Mouse (Mus musculus): ENCODE measurements around the gene Eif6. TPM values are rescaled to one million over a fixed set of nuclear protein-coding genes. Genes with fewer than 3 reads are reported as not detected.

Gene Eif6
- 148 TPM in 2 replicates for polyA plus RNA-seq (2015; fragmentation: Nextera tagmentation; extraction: Ambion mirVana)

DNA sequence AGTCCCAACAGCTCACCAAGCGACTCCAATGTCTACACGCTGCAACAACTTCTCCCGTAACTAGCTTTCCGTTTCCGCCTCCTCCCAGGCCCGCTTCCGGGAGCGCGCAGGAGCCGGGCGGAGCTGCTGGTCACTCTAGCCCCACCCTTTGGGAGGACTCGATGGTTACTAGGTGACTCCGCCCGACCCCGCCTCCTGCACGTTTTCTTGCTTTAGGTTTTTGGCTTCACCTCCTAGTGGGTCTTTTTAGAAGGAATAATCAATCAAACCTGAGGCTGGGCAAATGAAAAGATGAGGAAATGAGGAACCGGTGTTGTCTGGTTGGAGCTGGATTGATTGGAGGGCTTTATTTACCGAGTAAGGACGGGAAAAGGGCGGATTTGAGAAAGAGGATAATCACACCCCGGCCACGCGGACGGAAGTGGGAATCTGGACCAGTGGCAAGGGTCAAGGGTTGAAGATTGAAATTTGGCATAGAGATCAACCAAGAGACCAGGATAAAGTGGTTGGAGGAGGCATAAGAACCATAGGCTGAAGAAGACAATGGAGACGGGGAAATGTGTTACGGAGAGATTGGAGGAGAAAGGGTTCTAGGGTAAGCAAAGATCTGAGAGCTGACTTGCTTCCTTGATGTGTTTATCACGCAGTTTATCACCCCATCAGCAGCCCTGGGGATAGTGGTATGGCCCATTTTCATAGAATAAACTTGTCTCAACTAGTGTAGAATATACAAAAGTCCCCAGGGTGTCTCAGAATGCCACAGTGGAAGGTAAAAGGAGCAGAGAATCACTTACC, at the start of gene Eif6:
Gene Eif6, minus strand, starts transcription at position 296 of the 795 bp plus-strand sequence.
- 3% methylated on average over 27 of the region's 27 CpGs for WGBS

DNA sequence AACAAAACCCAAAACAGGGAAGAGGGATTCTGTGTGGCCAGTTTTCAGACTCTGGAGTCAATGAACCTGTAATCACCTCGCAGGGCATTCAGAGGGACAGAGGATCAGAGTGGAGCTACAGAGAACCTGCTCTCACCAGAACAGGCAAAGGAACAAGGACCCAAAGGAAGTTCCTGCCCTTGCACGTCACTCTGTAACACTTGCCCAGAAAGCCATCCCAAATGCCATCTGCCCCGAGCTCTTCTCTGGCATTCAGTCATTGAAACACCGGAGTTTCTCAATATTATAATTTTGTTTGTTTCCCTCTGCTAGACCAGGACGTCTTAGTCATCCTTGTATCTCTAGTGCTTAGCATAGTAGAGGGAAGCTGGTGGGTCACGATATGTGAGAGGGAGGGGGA, 46.9 kb upstream of the Eif6 start:
- H3K4me1 ChIP-seq (replicated peaks; ENCODE audit: control insufficient read depth, insufficient read depth, low read length) = peaks cover 21% of the 10 kb centered on the region
- WGBS = 70% methylated on average over 6 of the region's 6 CpGs
- no peak for ATAC-seq
- peak overlapping the region; percentile 16; the same call in 1 of the 2 replicates for H3K27ac ChIP-seq (ENCODE audit: low read length)
- peaks cover 4% of the 10 kb centered on the region for H3K36me3 ChIP-seq (ENCODE audit: control insufficient read depth, insufficient read depth)
- H3K4me2 ChIP-seq (ENCODE audit: low read length) = no peak overlapping the region
- no peaks in the 10 kb centered on the region for H3K9me3 ChIP-seq (ENCODE audit: control insufficient read depth, low read length)
- H3K9ac ChIP-seq (replicated peaks; ENCODE audit: low read depth, low read length) = no peak overlapping the region
- H3K4me3 ChIP-seq (replicated peaks; ENCODE audit: low read length) = no peak overlapping the region
- no peaks in the 10 kb centered on the region for H3K27me3 ChIP-seq (replicated peaks; ENCODE audit: control insufficient read depth, insufficient read depth, low read length)

More for the DNA sequence above, at the start of gene Eif6:
- H3K27ac ChIP-seq (ENCODE audit: low read length) = peak within 1 kb of the TSS; percentile 83
- H3K27me3 ChIP-seq (replicated peaks; ENCODE audit: control insufficient read depth, insufficient read depth, low read length) = no peaks in the 10 kb centered on the region
- peak within 1 kb of the TSS; percentile 70 for H3K9ac ChIP-seq (replicated peaks; ENCODE audit: low read depth, low read length)
- H3K36me3 ChIP-seq (ENCODE audit: control insufficient read depth, insufficient read depth) = peaks cover 4% of the 10 kb centered on the region; the same call in 1 of the 2 replicates
- no peaks in the 10 kb centered on the region for H3K9me3 ChIP-seq (ENCODE audit: control insufficient read depth, low read length)
- ATAC-seq = peak; percentile 97
- H3K4me2 ChIP-seq (ENCODE audit: low read length) = peak within 1 kb of the TSS; percentile 89
- H3K4me3 ChIP-seq (replicated peaks; ENCODE audit: low read length) = peak within 1 kb of the TSS; percentile 92
- H3K4me1 ChIP-seq (replicated peaks; ENCODE audit: control insufficient read depth, insufficient read depth, low read length) = peaks cover 23% of the 10 kb centered on the region

DNA sequence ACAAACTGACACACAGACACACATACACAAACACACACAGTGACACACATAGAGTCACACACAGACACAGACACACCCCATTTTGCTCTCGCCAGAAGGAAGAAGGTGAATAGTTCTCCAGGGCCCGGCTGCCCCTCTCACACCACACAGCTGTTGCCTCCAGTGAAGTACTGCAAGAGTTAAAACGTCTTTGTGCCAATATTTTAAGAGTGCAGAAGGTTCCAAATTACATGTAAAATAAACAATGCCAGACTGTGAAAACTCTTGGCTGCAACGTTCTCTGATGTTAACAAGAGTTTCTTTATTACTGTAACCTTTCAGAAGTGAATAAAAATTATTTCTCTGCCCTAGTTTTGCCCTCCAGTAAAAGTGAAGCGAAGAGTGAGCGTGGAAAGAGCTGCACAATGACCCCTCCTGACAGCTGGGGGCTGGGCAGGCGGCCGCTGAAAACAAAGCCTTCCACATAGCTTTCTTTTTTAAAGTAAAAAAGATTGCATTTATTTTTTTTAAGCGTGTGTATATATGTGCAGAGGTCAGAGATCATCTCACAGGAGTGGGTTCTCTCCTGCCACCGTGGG, 46.3 kb upstream of the Eif6 start:
- peak overlapping the region; percentile 60 for H3K27ac ChIP-seq (ENCODE audit: low read length)
- no peaks in the 10 kb centered on the region for H3K27me3 ChIP-seq (replicated peaks; ENCODE audit: control insufficient read depth, insufficient read depth, low read length)
- peaks cover 3% of the 10 kb centered on the region; the same call in 1 of the 2 replicates for H3K36me3 ChIP-seq (ENCODE audit: control insufficient read depth, insufficient read depth)
- WGBS = 35% methylated on average over 10 of the region's 10 CpGs
- no peak overlapping the region for H3K9ac ChIP-seq (replicated peaks; ENCODE audit: low read depth, low read length)
- H3K4me2 ChIP-seq (ENCODE audit: low read length) = 0 out of 2 replicates have a peak overlapping the region, but pooled peaks have one; percentile 2
- peaks cover 21% of the 10 kb centered on the region for H3K4me1 ChIP-seq (replicated peaks; ENCODE audit: control insufficient read depth, insufficient read depth, low read length)
- H3K4me3 ChIP-seq (replicated peaks; ENCODE audit: low read length) = no peak overlapping the region
- H3K9me3 ChIP-seq (ENCODE audit: control insufficient read depth, low read length) = no peaks in the 10 kb centered on the region
- ATAC-seq = peak; percentile 72

DNA sequence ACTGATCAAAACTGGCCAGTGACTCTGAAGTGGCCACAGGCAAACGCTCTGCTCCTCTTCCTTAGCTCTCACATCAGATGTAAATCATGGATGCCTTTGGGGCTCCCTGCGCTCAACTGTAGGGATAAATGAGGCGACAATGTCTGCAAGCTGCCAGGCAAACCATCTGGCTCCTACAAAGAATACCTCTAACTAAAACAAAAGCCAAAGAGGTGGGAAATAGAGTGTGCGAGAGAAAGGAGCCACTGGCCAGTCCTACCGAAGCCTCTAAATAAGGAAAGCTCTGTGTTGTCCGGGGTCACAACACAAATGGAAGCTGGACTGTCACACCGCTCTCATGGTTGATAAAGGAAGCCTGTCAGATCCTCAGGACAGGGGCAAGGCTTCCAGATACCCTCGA, 45.8 kb upstream of the Eif6 start:
- H3K4me2 ChIP-seq (ENCODE audit: low read length) = 0 out of 2 replicates have a peak overlapping the region, but pooled peaks have one; percentile 2
- H3K27me3 ChIP-seq (replicated peaks; ENCODE audit: control insufficient read depth, insufficient read depth, low read length) = no peaks in the 10 kb centered on the region
- 40% methylated on average over 8 of the region's 8 CpGs for WGBS
- H3K36me3 ChIP-seq (ENCODE audit: control insufficient read depth, insufficient read depth) = peaks cover 3% of the 10 kb centered on the region; the same call in 1 of the 2 replicates
- no peak overlapping the region for H3K4me3 ChIP-seq (replicated peaks; ENCODE audit: low read length)
- peak overlapping the region; percentile 60 for H3K27ac ChIP-seq (ENCODE audit: low read length)
- H3K4me1 ChIP-seq (replicated peaks; ENCODE audit: control insufficient read depth, insufficient read depth, low read length) = peaks cover 21% of the 10 kb centered on the region
- ATAC-seq = peak; percentile 78
- no peak overlapping the region for H3K9ac ChIP-seq (replicated peaks; ENCODE audit: low read depth, low read length)
- H3K9me3 ChIP-seq (ENCODE audit: control insufficient read depth, low read length) = no peaks in the 10 kb centered on the region

DNA sequence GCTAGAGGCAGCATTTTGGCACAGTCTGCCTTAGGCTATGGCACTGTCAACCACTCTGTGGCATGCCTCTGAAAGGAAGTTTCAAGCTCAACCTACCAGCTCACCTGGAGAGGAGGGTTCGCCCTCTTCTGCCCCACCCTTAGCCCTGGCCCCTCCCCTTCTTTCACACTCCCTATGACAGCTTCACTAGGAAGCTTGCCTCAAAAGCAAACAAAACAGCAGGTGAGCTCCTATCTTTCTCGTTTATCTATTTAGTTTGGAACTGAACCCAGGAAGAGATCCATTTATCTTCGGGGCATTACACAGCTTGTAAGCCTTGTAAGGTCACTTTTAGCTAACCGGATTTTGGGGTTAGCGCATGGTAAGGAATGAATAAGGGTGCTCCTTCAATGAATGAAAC, 43.0 kb upstream of the Eif6 start:
- Histone ChIP-seq H3K4me2 (ENCODE audit: low read length) (no peak overlapping the region), H3K4me3 (replicated peaks; ENCODE audit: low read length) (no peak overlapping the region), H3K9me3 (ENCODE audit: control insufficient read depth, low read length) (no peaks in the 10 kb centered on the region), H3K36me3 (ENCODE audit: control insufficient read depth, insufficient read depth) (no peaks in the 10 kb centered on the region), H3K4me1 (replicated peaks; ENCODE audit: control insufficient read depth, insufficient read depth, low read length) (peaks cover 21% of the 10 kb centered on the region), H3K9ac (replicated peaks; ENCODE audit: low read depth, low read length) (no peak overlapping the region), H3K27ac (ENCODE audit: low read length) (no peak overlapping the region), H3K27me3 (replicated peaks; ENCODE audit: control insufficient read depth, insufficient read depth, low read length) (no peaks in the 10 kb centered on the region)
- no peak for ATAC-seq
- 84% methylated on average over 5 of the region's 5 CpGs for WGBS

DNA sequence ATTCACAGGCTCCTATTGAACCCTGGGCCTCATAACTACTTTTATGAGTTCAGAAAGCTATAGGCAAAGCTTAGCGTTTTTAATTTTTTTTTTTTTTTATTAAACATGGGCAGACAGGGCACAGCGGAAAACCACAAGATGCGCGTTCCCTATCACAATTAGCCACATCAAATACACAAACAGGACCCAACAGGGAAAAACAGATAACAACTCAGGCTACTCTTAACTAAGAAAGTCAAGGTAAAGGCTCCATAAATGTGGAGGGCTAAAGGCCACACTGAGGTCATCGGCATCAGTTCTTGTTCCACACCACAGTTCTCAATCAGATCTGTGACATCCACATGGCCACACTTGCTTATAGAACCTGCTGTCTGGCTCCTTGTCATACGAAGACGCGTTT, 41.6 kb upstream of the Eif6 start:
- Histone ChIP-seq H3K9me3 (ENCODE audit: control insufficient read depth, low read length) (no peaks in the 10 kb centered on the region), H3K36me3 (ENCODE audit: control insufficient read depth, insufficient read depth) (no peaks in the 10 kb centered on the region), H3K4me2 (ENCODE audit: low read length) (no peak overlapping the region), H3K27me3 (replicated peaks; ENCODE audit: control insufficient read depth, insufficient read depth, low read length) (no peaks in the 10 kb centered on the region), H3K4me3 (replicated peaks; ENCODE audit: low read length) (no peak overlapping the region), H3K27ac (ENCODE audit: low read length) (no peak overlapping the region), H3K9ac (replicated peaks; ENCODE audit: low read depth, low read length) (no peak overlapping the region), H3K4me1 (replicated peaks; ENCODE audit: control insufficient read depth, insufficient read depth, low read length) (peaks cover 19% of the 10 kb centered on the region)
- no peak for ATAC-seq
- 98% methylated on average over 8 of the region's 8 CpGs for WGBS

DNA sequence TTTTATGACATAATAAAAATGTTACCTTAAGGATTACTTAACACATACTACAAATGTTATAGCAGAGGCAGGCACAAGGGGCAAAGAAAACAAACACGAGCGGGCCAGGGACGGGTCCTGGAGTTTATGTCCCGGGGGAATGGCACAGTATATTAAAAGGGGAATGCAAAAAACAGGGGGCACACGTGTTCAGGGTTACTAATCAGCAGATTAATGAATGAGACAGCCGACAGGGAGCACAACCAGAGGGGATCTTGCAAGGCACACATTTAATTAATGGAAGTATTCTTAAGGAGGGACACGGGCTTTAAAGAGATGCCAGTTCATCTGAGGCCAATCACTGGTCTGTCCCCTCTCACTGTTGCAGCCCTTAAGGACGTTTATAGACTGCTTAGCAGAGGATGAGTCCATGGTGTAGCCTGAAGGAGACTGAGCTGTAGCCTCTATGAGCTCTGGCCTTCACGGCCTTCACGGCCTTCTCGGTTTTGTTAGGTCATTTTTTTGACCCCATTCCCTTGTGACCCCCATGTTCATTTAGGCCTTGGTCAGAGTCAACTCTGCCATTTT, 36.7 kb upstream of the Eif6 start:
- H3K36me3 ChIP-seq (ENCODE audit: control insufficient read depth, insufficient read depth) = no peaks in the 10 kb centered on the region
- H3K4me1 ChIP-seq (replicated peaks; ENCODE audit: control insufficient read depth, insufficient read depth, low read length) = peaks cover 7% of the 10 kb centered on the region
- peak; percentile 76 for ATAC-seq
- H3K27ac ChIP-seq (ENCODE audit: low read length) = peak overlapping the region; percentile 39; the same call in 1 of the 2 replicates
- H3K4me3 ChIP-seq (replicated peaks; ENCODE audit: low read length) = peak overlapping the region; percentile 14; the same call in 1 of the 2 replicates
- peak overlapping the region; percentile 22; the same call in 1 of the 2 replicates for H3K9ac ChIP-seq (replicated peaks; ENCODE audit: low read depth, low read length)
- WGBS = 35% methylated on average over 11 of the region's 11 CpGs
- H3K27me3 ChIP-seq (replicated peaks; ENCODE audit: control insufficient read depth, insufficient read depth, low read length) = no peaks in the 10 kb centered on the region
- peak overlapping the region; percentile 43 for H3K4me2 ChIP-seq (ENCODE audit: low read length)
- no peaks in the 10 kb centered on the region for H3K9me3 ChIP-seq (ENCODE audit: control insufficient read depth, low read length)

DNA sequence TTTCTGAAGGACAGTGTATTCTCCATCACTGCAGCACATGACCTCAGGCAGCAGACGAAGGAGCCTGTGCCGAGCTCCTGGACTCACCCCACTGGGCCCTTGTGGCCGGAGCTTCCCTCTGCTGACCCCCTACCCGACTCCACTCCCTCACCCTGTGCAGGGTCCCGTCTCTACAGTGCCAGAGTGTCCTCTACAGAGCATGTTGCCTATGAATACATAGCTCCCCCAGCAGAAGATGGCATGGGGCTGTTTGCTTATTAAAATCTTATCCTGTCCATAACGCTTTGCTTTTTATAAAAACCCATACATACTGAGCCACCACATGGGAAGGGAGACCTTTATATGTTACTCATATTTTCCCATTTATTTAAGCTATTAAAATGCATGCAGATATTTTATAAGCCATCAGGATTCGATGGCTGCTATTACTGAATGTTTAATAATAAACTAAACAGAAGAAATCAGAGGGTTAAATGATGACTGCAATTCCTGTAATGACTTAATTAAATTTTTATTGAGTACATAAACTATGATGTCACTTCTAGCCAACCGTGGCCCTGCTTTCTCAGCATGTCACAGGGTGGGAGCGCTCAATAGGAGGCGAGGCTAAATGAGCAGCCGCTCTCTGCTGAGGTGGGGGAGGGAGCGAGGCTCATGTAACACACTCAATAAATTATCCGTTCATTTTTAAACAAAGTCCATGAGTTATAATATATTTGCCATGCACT, 36.0 kb upstream of the Eif6 start:
- 0 out of 2 replicates have a peak overlapping the region, but pooled peaks have one; percentile 22 for H3K9ac ChIP-seq (replicated peaks; ENCODE audit: low read depth, low read length)
- peaks cover 7% of the 10 kb centered on the region for H3K4me1 ChIP-seq (replicated peaks; ENCODE audit: control insufficient read depth, insufficient read depth, low read length)
- no peak overlapping the region for H3K27ac ChIP-seq (ENCODE audit: low read length)
- peak overlapping the region; percentile 43 for H3K4me2 ChIP-seq (ENCODE audit: low read length)
- 51% methylated on average over 13 of the region's 13 CpGs for WGBS
- no peaks in the 10 kb centered on the region for H3K36me3 ChIP-seq (ENCODE audit: control insufficient read depth, insufficient read depth)
- H3K9me3 ChIP-seq (ENCODE audit: control insufficient read depth, low read length) = no peaks in the 10 kb centered on the region
- ATAC-seq = peak; percentile 96
- H3K4me3 ChIP-seq (replicated peaks; ENCODE audit: low read length) = no peak overlapping the region; the same call in 1 of the 2 replicates
- H3K27me3 ChIP-seq (replicated peaks; ENCODE audit: control insufficient read depth, insufficient read depth, low read length) = no peaks in the 10 kb centered on the region
